Mouse (Mus musculus) E14TG2a.4 (cell line): Measurements from ENCODE around the gene Ces3a.

Source experiments
- CTCF ChIP-seq: conservative IDR thresholded peaks from 2 replicates; pipeline ENCODE4 v1.5.1; 2014; ENCODE audit warnings: low read length
- POU5F1 ChIP-seq: IDR thresholded peaks from 2 replicates; pipeline ENCODE4 v1.6.1; 2014; ENCODE audit warnings: low read length, borderline replicate concordance

DNA sequence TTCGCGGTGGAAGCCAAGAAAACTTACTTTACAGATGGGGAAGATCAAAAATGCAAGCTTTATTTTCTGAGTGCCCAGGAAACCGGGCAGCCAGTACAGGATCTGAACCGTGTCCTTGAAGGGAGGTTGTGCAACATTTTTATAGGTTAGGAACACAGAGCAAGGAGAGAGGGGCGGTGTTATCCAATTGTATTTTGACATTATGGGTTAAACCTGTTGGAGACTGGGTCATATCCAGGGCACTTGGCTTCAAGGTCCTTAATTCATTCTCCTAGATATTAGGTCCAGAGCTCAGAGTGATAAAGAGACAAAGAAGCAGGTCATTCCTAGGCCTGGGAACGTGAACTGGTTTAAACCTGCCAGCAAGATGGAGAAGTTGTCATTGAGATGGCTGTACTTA lies 49.2 kb upstream of the Ces3a start:
- TF ChIP-seq CTCF (no peak), POU5F1 (no peak)
